Mouse (Mus musculus) intestine, embryonic 14.5 days (tissue): ENCODE data around the gene Gm13290. TPM values are rescaled to one million over a fixed set of nuclear protein-coding genes. Genes with fewer than 3 reads are reported as not detected.
A peak's percentile ranks its signal among the peaks of the same experiment; 100 is the strongest.
"Not testable (repeated sequence)": the region's sequence is repeated elsewhere in the genome, so short reads cannot be mapped to it uniquely, and the experiment has no call there.

Source experiments
- ATAC-seq: fragments of 200-750 bp; cut with Nextera tagmentation; replicated peaks from 2 replicates; pipeline ENCODE4 v1.8.0; 2017; ENCODE audit warnings: low read depth, moderate number of reproducible peaks, moderate TSS enrichment, moderate library complexity; ENCODE audit not compliant: low FRiP score, low TSS enrichment
- DNase-seq: peaks from one replicate; pipeline ENCODE4 v3.0.0-alpha.2; 2018; ENCODE audit warnings: low spot score
- H3K27ac ChIP-seq: fragments of 300-500 bp; sonication (generic); 2 replicates; pipeline ENCODE4 v1.5.1; 2014; ENCODE audit warnings: low read depth, mild to moderate bottlenecking, control low read depth
- H3K27me3 ChIP-seq: fragments of 300-500 bp; sonication (generic); replicated peaks from 2 replicates; pipeline ENCODE4 v1.6.1; 2014; ENCODE audit warnings: low read length, control low read depth; ENCODE audit not compliant: control insufficient read depth, insufficient read depth
- H3K36me3 ChIP-seq: fragments of 300-500 bp; sonication (generic); 2 replicates; pipeline ENCODE4 v1.6.1; 2014; ENCODE audit warnings: low read length, control low read depth; ENCODE audit not compliant: control insufficient read depth, insufficient read depth
- H3K4me1 ChIP-seq: fragments of 300-500 bp; sonication (generic); replicated peaks from 2 replicates; pipeline ENCODE4 v1.6.1; 2014; ENCODE audit warnings: low read length, control low read depth, mixed read lengths; ENCODE audit not compliant: control insufficient read depth, insufficient read depth
- H3K4me2 ChIP-seq: fragments of 300-500 bp; sonication (generic); 2 replicates; pipeline ENCODE4 v1.6.1; 2014; ENCODE audit warnings: low read length
- H3K4me3 ChIP-seq: fragments of 300-500 bp; sonication (generic); 2 replicates; pipeline ENCODE4 v1.5.1; 2014; ENCODE audit warnings: low read depth, low read length, control low read depth, mixed read lengths
- H3K9ac ChIP-seq: fragments of 300-500 bp; sonication (generic); 2 replicates; pipeline ENCODE4 v1.6.1; 2014; ENCODE audit warnings: mild to moderate bottlenecking, low read length
- H3K9me3 ChIP-seq: fragments of 300-500 bp; sonication (generic); 2 replicates; pipeline ENCODE4 v1.6.1; 2016; ENCODE audit warnings: low read length, control low read depth; ENCODE audit not compliant: control insufficient read depth
- WGBS: fragments of 180-500 bp; shearing (Covaris S2); extraction: QIAGEN DNeasy Blood & Tissue Kit; methylation state at CpG from one replicate; pipeline ENCODE4 v1.1.7; 2014; 5-methylcytosine and 5-hydroxymethylcytosine counted together
- polyA plus RNA-seq: library from polyadenylated mRNA; unstranded; fragments of >200 nt; fragmentation: Nextera tagmentation; extraction: Ambion mirVana; gene quantifications from 2 replicates; pipeline ENCODE4 v1.2.1, GENCODE M21; 2014

Gm13290 gene
- polyA plus RNA-seq = not detected in 2 replicates

- H3K4me3 ChIP-seq, H3K4me2 ChIP-seq, H3K27me3 ChIP-seq, ATAC-seq, H3K9ac ChIP-seq, DNase-seq, H3K27ac ChIP-seq, H3K9me3 ChIP-seq, H3K4me1 ChIP-seq, H3K36me3 ChIP-seq: not testable (repeated sequence)
- WGBS = no CpG with 5 or more reads among the region's 32 CpGs
These were observed at the start of gene Gm13290 for GRCm38 (mm10) chr4:88773534-88773933. Gene Gm13290, plus strand, starts transcription at chr4:88773834.

- no peaks in the 10 kb centered on the region for H3K9me3 ChIP-seq
- ATAC-seq = no peak
- H3K9ac ChIP-seq = no peak overlapping the region
- no peaks in the 10 kb centered on the region for H3K27me3 ChIP-seq
- H3K4me3 ChIP-seq = no peak overlapping the region
- no peak overlapping the region for H3K27ac ChIP-seq
- no peak for DNase-seq
- H3K4me2 ChIP-seq = no peak overlapping the region
- WGBS = 75% methylated on average over 6 of the region's 6 CpGs
- no peaks in the 10 kb centered on the region for H3K36me3 ChIP-seq
- H3K4me1 ChIP-seq = no peaks in the 10 kb centered on the region
These were observed 46.9 kb upstream of the Gm13290 start for GRCm38 (mm10) chr4:88726727-88727126.

- 3% methylated on average over 1 of the region's 1 CpGs for WGBS
These were observed 46.3 kb upstream of the Gm13290 start for GRCm38 (mm10) chr4:88727324-88727723.

GRCm38 (mm10) chr4:88738480-88738879 lies 35.2 kb upstream of the Gm13290 start:
- Histone ChIP-seq H3K27ac (no peak overlapping the region), H3K9me3 (no peaks in the 10 kb centered on the region), H3K9ac (no peak overlapping the region), H3K4me2 (no peak overlapping the region), H3K4me3 (no peak overlapping the region), H3K4me1 (peaks cover 7% of the 10 kb centered on the region; the same call in 1 of the 2 replicates), H3K36me3 (no peaks in the 10 kb centered on the region), H3K27me3 (no peaks in the 10 kb centered on the region)
- WGBS = 4% methylated on average over 2 of the region's 2 CpGs
- no peak for ATAC-seq
- peak; percentile 92 for DNase-seq

More at GRCm38 (mm10) chr4:88727324-88727723, 46.3 kb upstream of the Gm13290 start:
- Histone ChIP-seq H3K4me1 (no peaks in the 10 kb centered on the region), H3K27me3 (no peaks in the 10 kb centered on the region), H3K9ac (no peak overlapping the region), H3K27ac (no peak overlapping the region), H3K9me3 (no peaks in the 10 kb centered on the region), H3K36me3 (no peaks in the 10 kb centered on the region), H3K4me2 (no peak overlapping the region), H3K4me3 (no peak overlapping the region)
- no peak for ATAC-seq
- DNase-seq = no peak

GRCm38 (mm10) chr4:88739036-88739435 lies 34.6 kb upstream of the Gm13290 start:
- ATAC-seq (no peak), DNase-seq (no peak)
- WGBS = 89% methylated on average over 6 of the region's 6 CpGs
- H3K36me3 ChIP-seq = no peaks in the 10 kb centered on the region
- peaks cover 7% of the 10 kb centered on the region; the same call in 1 of the 2 replicates for H3K4me1 ChIP-seq
- H3K27ac ChIP-seq = no peak overlapping the region
- no peaks in the 10 kb centered on the region for H3K27me3 ChIP-seq
- H3K4me3 ChIP-seq = no peak overlapping the region
- no peak overlapping the region for H3K9ac ChIP-seq
- H3K9me3 ChIP-seq = no peaks in the 10 kb centered on the region
- H3K4me2 ChIP-seq = no peak overlapping the region

GRCm38 (mm10) chr4:88741426-88741825 lies 32.2 kb upstream of the Gm13290 start:
- Histone ChIP-seq H3K4me2 (no peak overlapping the region), H3K27me3 (no peaks in the 10 kb centered on the region)
- 92% methylated on average over 4 of the region's 4 CpGs for WGBS

GRCm38 (mm10) chr4:88742771-88743371 lies 30.8 kb upstream of the Gm13290 start:
- H3K27ac ChIP-seq = no peak overlapping the region
- H3K36me3 ChIP-seq = no peaks in the 10 kb centered on the region
- no peaks in the 10 kb centered on the region for H3K9me3 ChIP-seq
- DNase-seq = no peak
- no peak overlapping the region for H3K4me3 ChIP-seq
- no peak overlapping the region for H3K4me2 ChIP-seq
- peaks cover 7% of the 10 kb centered on the region; the same call in 1 of the 2 replicates for H3K4me1 ChIP-seq
- WGBS = 71% methylated on average over 7 of the region's 7 CpGs
- no peaks in the 10 kb centered on the region for H3K27me3 ChIP-seq
- ATAC-seq = no peak
- H3K9ac ChIP-seq = no peak overlapping the region

More at GRCm38 (mm10) chr4:88741426-88741825, 32.2 kb upstream of the Gm13290 start:
- no peak overlapping the region for H3K9ac ChIP-seq
- H3K4me3 ChIP-seq = no peak overlapping the region
- no peak overlapping the region for H3K27ac ChIP-seq
- H3K4me1 ChIP-seq = peaks cover 7% of the 10 kb centered on the region; the same call in 1 of the 2 replicates
- DNase-seq = no peak
- no peaks in the 10 kb centered on the region for H3K9me3 ChIP-seq
- ATAC-seq = no peak
- no peaks in the 10 kb centered on the region for H3K36me3 ChIP-seq

- Histone ChIP-seq H3K27ac (no peak overlapping the region), H3K36me3 (no peaks in the 10 kb centered on the region), H3K4me3 (no peak overlapping the region), H3K4me2 (no peak overlapping the region), H3K9me3 (no peaks in the 10 kb centered on the region), H3K4me1 (peaks cover 7% of the 10 kb centered on the region; the same call in 1 of the 2 replicates), H3K9ac (no peak overlapping the region), H3K27me3 (no peaks in the 10 kb centered on the region)
- ATAC-seq (no peak), DNase-seq (no peak)
- WGBS = 78% methylated on average over 3 of the region's 3 CpGs
These were observed 29.4 kb upstream of the Gm13290 start for GRCm38 (mm10) chr4:88744207-88744606.

- 54% methylated on average over 6 of the region's 6 CpGs for WGBS
These were observed 23.7 kb upstream of the Gm13290 start for GRCm38 (mm10) chr4:88749926-88750325.

More at GRCm38 (mm10) chr4:88749926-88750325, 23.7 kb upstream of the Gm13290 start:
- Histone ChIP-seq H3K27me3 (no peaks in the 10 kb centered on the region), H3K4me2 (no peak overlapping the region), H3K9me3 (no peaks in the 10 kb centered on the region), H3K9ac (no peak overlapping the region), H3K27ac (no peak overlapping the region), H3K4me1 (no peaks in the 10 kb centered on the region), H3K36me3 (no peaks in the 10 kb centered on the region), H3K4me3 (no peak overlapping the region)
- no peak for DNase-seq
- ATAC-seq = no peak
